Mouse (Mus musculus): ENCODE data around the gene F5. TPM values are rescaled to one million over a fixed set of nuclear protein-coding genes. Genes with fewer than 3 reads are reported as not detected.

Gene F5
- total and polyA plus RNA-seq, 3 experiments: not detected

GRCm38 (mm10) chr1:164110591-164111329 is 40.9 kb upstream of the F5 start:
- TF ChIP-seq SMC3 (IDR thresholded peaks at IDR 0.05; ENCODE audit: low read depth, low read length) (no peak), JUND (IDR thresholded peaks at IDR 0.05; ENCODE audit: low read depth, low read length) (no peak), MAX (IDR thresholded peaks at IDR 0.05; ENCODE audit: low read length) (no peak), ZC3H11A (IDR thresholded peaks at IDR 0.05; ENCODE audit: low read depth, low read length) (no peak), ZKSCAN1 (IDR thresholded peaks at IDR 0.05; ENCODE audit: low read depth, low read length) (no peak), TCF12 (IDR thresholded peaks at IDR 0.05; ENCODE audit: low read depth, low read length) (no peak), CTCF (IDR thresholded peaks at IDR 0.05 in 2 of 3, conservative IDR thresholded peaks at IDR 0.05 in 1 of 3; ENCODE audit: control insufficient read depth in 1 of 3, insufficient read depth in 1 of 3, low read depth in 2 of 3, low read length in 3 of 3, poor library complexity in 1 of 3, severe bottlenecking in 1 of 3) (no peak), RCOR1 (IDR thresholded peaks at IDR 0.05; ENCODE audit: low read depth, low read length) (no peak)
- Histone ChIP-seq H3K27me3 (ENCODE audit: control insufficient read depth in 1 of 2, insufficient read depth in 2 of 2, low read length in 2 of 2) (peaks cover 2% of the 10 kb centered on the region in 2 experiments; a peak in 3 of 4 replicates), H3K9ac (ENCODE audit: control insufficient read depth, low read depth, low read length, poor library complexity, severe bottlenecking) (no peak overlapping the region), H3K36me3 (ENCODE audit: control insufficient read depth in 1 of 2, insufficient read depth in 2 of 2, low read length in 2 of 2) (no peaks in the 10 kb centered on the region; a peak in 1 of 4 replicates), H3K9me3 (replicated peaks; ENCODE audit: insufficient read depth, low read length) (no peaks in the 10 kb centered on the region), H3K4me3 (ENCODE audit: control insufficient read depth in 1 of 2, insufficient read depth in 1 of 2, low read depth in 2 of 2, low read length in 2 of 2) (no peak overlapping the region), H3K4me1 (ENCODE audit: control insufficient read depth in 1 of 2, insufficient read depth in 2 of 2, low read length in 2 of 2) (no peaks in the 10 kb centered on the region), H3K27ac (ENCODE audit: control insufficient read depth, low read depth, low read length) (no peak overlapping the region), H3K79me2 (ENCODE audit: control insufficient read depth, insufficient read depth, low read length, poor library complexity) (no peaks in the 10 kb centered on the region)
- DNase-seq (ENCODE audit: low read depth, low spot score): no peak

GRCm38 (mm10) chr1:164114280-164114679 is 37.4 kb upstream of the F5 start:
- DNase-seq (ENCODE audit: low read depth, low spot score): no peak

GRCm38 (mm10) chr1:164114947-164115493 is 36.6 kb upstream of the F5 start, which contains the start of gene Selp:
TSS of gene Selp (plus strand) at chr1:164115264.
- Histone ChIP-seq H3K4me3 (ENCODE audit: control insufficient read depth in 1 of 2, insufficient read depth in 1 of 2, low read depth in 2 of 2, low read length in 2 of 2) (no peak within 1 kb of the TSS), H3K36me3 (ENCODE audit: control insufficient read depth in 1 of 2, insufficient read depth in 2 of 2, low read length in 2 of 2) (no peaks in the 10 kb centered on the region), H3K27me3 (ENCODE audit: control insufficient read depth in 1 of 2, insufficient read depth in 2 of 2, low read length in 2 of 2) (peaks cover 2% of the 10 kb centered on the region in 2 experiments; a peak in 3 of 4 replicates), H3K9ac (ENCODE audit: control insufficient read depth, low read depth, low read length, poor library complexity, severe bottlenecking) (no peak within 1 kb of the TSS), H3K9me3 (replicated peaks; ENCODE audit: insufficient read depth, low read length) (no peaks in the 10 kb centered on the region), H3K79me2 (ENCODE audit: control insufficient read depth, insufficient read depth, low read length, poor library complexity) (no peaks in the 10 kb centered on the region), H3K4me1 (ENCODE audit: control insufficient read depth in 1 of 2, insufficient read depth in 2 of 2, low read length in 2 of 2) (no peaks in the 10 kb centered on the region), H3K27ac (ENCODE audit: control insufficient read depth, low read depth, low read length) (no peak within 1 kb of the TSS)
- no peak for DNase-seq (ENCODE audit: low read depth, low spot score)
- TF ChIP-seq TBP (IDR thresholded peaks at IDR 0.05; ENCODE audit: low read depth, low read length): no peak
- TF ChIP-seq RAD21 (IDR thresholded peaks at IDR 0.05; ENCODE audit: low read depth, low read length): no peak
- TF ChIP-seq NELFE (IDR thresholded peaks at IDR 0.05; ENCODE audit: low read depth, low read length): no peak
- no peak for TF ChIP-seq MXI1 (IDR thresholded peaks at IDR 0.05; ENCODE audit: low read depth, low read length)
- no peak for TF ChIP-seq SMC3 (IDR thresholded peaks at IDR 0.05; ENCODE audit: low read depth, low read length)
- no peak for TF ChIP-seq ZKSCAN1 (IDR thresholded peaks at IDR 0.05; ENCODE audit: low read depth, low read length)
- no peak for TF ChIP-seq MEF2A (IDR thresholded peaks at IDR 0.05; ENCODE audit: extremely low read depth, insufficient replicate concordance, low read depth, low read length, poor library complexity, severe bottlenecking)
- no peak for TF ChIP-seq POLR2AphosphoS2 (IDR thresholded peaks at IDR 0.05; ENCODE audit: low read length)
- no peak for TF ChIP-seq TCF12 (IDR thresholded peaks at IDR 0.05; ENCODE audit: low read depth, low read length)

More at GRCm38 (mm10) chr1:164114280-164114679, 37.4 kb upstream of the F5 start:
- H3K27ac ChIP-seq (ENCODE audit: control insufficient read depth, low read depth, low read length): no peak overlapping the region
- no peak overlapping the region for H3K4me3 ChIP-seq (ENCODE audit: control insufficient read depth in 1 of 2, insufficient read depth in 1 of 2, low read depth in 2 of 2, low read length in 2 of 2)
- TF ChIP-seq TAL1 (IDR thresholded peaks at IDR 0.05; ENCODE audit: low read length) (no peak), ZMIZ1 (IDR thresholded peaks at IDR 0.05; ENCODE audit: low read depth, low read length) (no peak), MAFK (IDR thresholded peaks at IDR 0.05; ENCODE audit: borderline replicate concordance, low read depth, low read length) (no peak), MAZ (IDR thresholded peaks at IDR 0.05; ENCODE audit: low read depth, low read length) (no peak), GATA1 (IDR thresholded peaks at IDR 0.05; ENCODE audit: low read depth, low read length) (no peak), RCOR1 (IDR thresholded peaks at IDR 0.05; ENCODE audit: low read depth, low read length) (no peak), HCFC1 (IDR thresholded peaks at IDR 0.05; ENCODE audit: low read depth, low read length) (no peak), CTCF (IDR thresholded peaks at IDR 0.05 in 2 of 3, conservative IDR thresholded peaks at IDR 0.05 in 1 of 3; ENCODE audit: control insufficient read depth in 1 of 3, insufficient read depth in 1 of 3, low read depth in 2 of 3, low read length in 3 of 3, poor library complexity in 1 of 3, severe bottlenecking in 1 of 3) (no peak)
- H3K79me2 ChIP-seq (ENCODE audit: control insufficient read depth, insufficient read depth, low read length, poor library complexity): no peaks in the 10 kb centered on the region
- H3K9ac ChIP-seq (ENCODE audit: control insufficient read depth, low read depth, low read length, poor library complexity, severe bottlenecking): no peak overlapping the region
- H3K36me3 ChIP-seq (ENCODE audit: control insufficient read depth in 1 of 2, insufficient read depth in 2 of 2, low read length in 2 of 2): no peaks in the 10 kb centered on the region; a peak in 1 of 4 replicates
- H3K9me3 ChIP-seq (replicated peaks; ENCODE audit: insufficient read depth, low read length): no peaks in the 10 kb centered on the region
- H3K4me1 ChIP-seq (ENCODE audit: control insufficient read depth in 1 of 2, insufficient read depth in 2 of 2, low read length in 2 of 2): no peaks in the 10 kb centered on the region
- peaks cover 2% of the 10 kb centered on the region in 2 experiments; a peak in 3 of 4 replicates for H3K27me3 ChIP-seq (ENCODE audit: control insufficient read depth in 1 of 2, insufficient read depth in 2 of 2, low read length in 2 of 2)

Measured in MEL (cell line).